Mouse (Mus musculus) CD4-positive, CD25-positive, alpha-beta regulatory T cell, adult 4 months (primary cell): ENCODE measurements around the gene Magi2. TPM values are rescaled to one million over a fixed set of nuclear protein-coding genes. Genes with fewer than 3 reads are reported as not detected.

Experiments
- ATAC-seq: one replicate; pipeline ENCODE4 v1.8.0; 2017
- polyA plus RNA-seq, 2 experiments: library from polyadenylated mRNA; unstranded; fragments of 100-300 nt; shearing (Covaris generic); gene quantifications; one replicate each; pipeline ENCODE4 v1.2.1; 2017

Magi2 gene
- polyA plus RNA-seq, 2 experiments from 2014 or later, result 0.12 to 0.38 TPM

- ATAC-seq, result peak; percentile 90
Measured at GRCm38 (mm10) chr5:20087083-20087482, 860.2 kb downstream of the Magi2 start.

GRCm38 (mm10) chr5:20103869-20104268, 877.0 kb downstream of the Magi2 start:
- no peak for ATAC-seq

- ATAC-seq, result no peak
Measured at GRCm38 (mm10) chr5:20104496-20104895, 877.7 kb downstream of the Magi2 start.

GRCm38 (mm10) chr5:20109496-20109895, 882.7 kb downstream of the Magi2 start:
- no peak for ATAC-seq

- ATAC-seq, result no peak
Measured at GRCm38 (mm10) chr5:20117156-20117555, 890.3 kb downstream of the Magi2 start.

- ATAC-seq, result no peak
Measured at GRCm38 (mm10) chr5:20140235-20140634, 913.4 kb downstream of the Magi2 start.

GRCm38 (mm10) chr5:20140662-20141444, 914.0 kb downstream of the Magi2 start:
- ATAC-seq, result no peak

GRCm38 (mm10) chr5:20153359-20154125, 926.7 kb downstream of the Magi2 start:
- ATAC-seq, result no peak

- ATAC-seq, result no peak
Measured at GRCm38 (mm10) chr5:20196765-20197164, 969.9 kb downstream of the Magi2 start.

- ATAC-seq, result no peak
Measured at GRCm38 (mm10) chr5:20197395-20197794, 970.6 kb downstream of the Magi2 start.

GRCm38 (mm10) chr5:20201348-20201747, 974.5 kb downstream of the Magi2 start:
- ATAC-seq, result no peak

- ATAC-seq, result no peak
Measured at GRCm38 (mm10) chr5:20208110-20208509, 981.3 kb downstream of the Magi2 start.

GRCm38 (mm10) chr5:20213299-20213698, 986.5 kb downstream of the Magi2 start:
- no peak for ATAC-seq

- ATAC-seq, result no peak
Measured at GRCm38 (mm10) chr5:20226471-20227210, 999.8 kb downstream of the Magi2 start.

- ATAC-seq, result no peak
Measured at GRCm38 (mm10) chr5:20227912-20228762, 1001.3 kb downstream of the Magi2 start.

- ATAC-seq, result no peak
Measured at GRCm38 (mm10) chr5:20231908-20232307, 1005.1 kb downstream of the Magi2 start.

GRCm38 (mm10) chr5:20241523-20241922, 1014.7 kb downstream of the Magi2 start:
- ATAC-seq, result no peak

- no peak for ATAC-seq
Measured at GRCm38 (mm10) chr5:20242496-20242895, 1015.7 kb downstream of the Magi2 start.

- no peak for ATAC-seq
Measured at GRCm38 (mm10) chr5:20249382-20249781, 1022.5 kb downstream of the Magi2 start.

- no peak for ATAC-seq
Measured at GRCm38 (mm10) chr5:20251541-20251940, 1024.7 kb downstream of the Magi2 start.

- no peak for ATAC-seq
Measured at GRCm38 (mm10) chr5:20256150-20256868, 1029.5 kb downstream of the Magi2 start.
